Mouse (Mus musculus) heart, adult 2 months (tissue): Measurements from ENCODE around the gene Robo1.

Experiments
- CTCF ChIP-seq: fragments of 200-600 bp; IDR thresholded peaks from 2 replicates; pipeline ENCODE4 v1.8.1; 2022; ENCODE audit warnings: antibody characterized with exemption, mild to moderate bottlenecking, moderate library complexity
- EP300 ChIP-seq: fragments of 200-500 bp; IDR thresholded peaks from 2 replicates; pipeline ENCODE4 v1.6.1; 2011; ENCODE audit warnings: low read depth, low read length, control low read depth; ENCODE audit not compliant: insufficient read depth
- POLR2A ChIP-seq: fragments of 200-500 bp; IDR thresholded peaks from 2 replicates; pipeline ENCODE4 v1.6.1; 2011; ENCODE audit warnings: mild to moderate bottlenecking, low read depth, low read length, control low read depth; ENCODE audit not compliant: insufficient read depth

GRCm38 (mm10) chr16:72663351-72664232, 355.5 kb downstream of the Robo1 start:
- TF ChIP-seq CTCF = 0 out of 2 replicates have a peak, but pooled peaks have one; percentile 8
- no peak for TF ChIP-seq POLR2A
- no peak for TF ChIP-seq EP300
